Mouse (Mus musculus) intestine, embryonic 14.5 days (tissue): ENCODE results near the gene Hps5. TPM values are rescaled to one million over a fixed set of nuclear protein-coding genes. Genes with fewer than 3 reads are reported as not detected.
"Not testable (repeated sequence)": the region's sequence is repeated elsewhere in the genome, so short reads cannot be mapped to it uniquely, and the experiment has no call there.

Experiments used
- ATAC-seq: fragments of 200-750 bp; cut with Nextera tagmentation; replicated peaks from 2 replicates; pipeline ENCODE4 v1.8.0; 2017; ENCODE audit warnings: low read depth, moderate number of reproducible peaks, moderate TSS enrichment, moderate library complexity; ENCODE audit not compliant: low FRiP score, low TSS enrichment
- DNase-seq: peaks from one replicate; pipeline ENCODE4 v3.0.0-alpha.2; 2018; ENCODE audit warnings: low spot score
- H3K27ac ChIP-seq: fragments of 300-500 bp; sonication (generic); 2 replicates; pipeline ENCODE4 v1.5.1; 2014; ENCODE audit warnings: low read depth, mild to moderate bottlenecking, control low read depth
- H3K27me3 ChIP-seq: fragments of 300-500 bp; sonication (generic); replicated peaks from 2 replicates; pipeline ENCODE4 v1.6.1; 2014; ENCODE audit warnings: low read length, control low read depth; ENCODE audit not compliant: control insufficient read depth, insufficient read depth
- H3K36me3 ChIP-seq: fragments of 300-500 bp; sonication (generic); 2 replicates; pipeline ENCODE4 v1.6.1; 2014; ENCODE audit warnings: low read length, control low read depth; ENCODE audit not compliant: control insufficient read depth, insufficient read depth
- H3K4me1 ChIP-seq: fragments of 300-500 bp; sonication (generic); replicated peaks from 2 replicates; pipeline ENCODE4 v1.6.1; 2014; ENCODE audit warnings: low read length, control low read depth, mixed read lengths; ENCODE audit not compliant: control insufficient read depth, insufficient read depth
- H3K4me2 ChIP-seq: fragments of 300-500 bp; sonication (generic); 2 replicates; pipeline ENCODE4 v1.6.1; 2014; ENCODE audit warnings: low read length
- H3K4me3 ChIP-seq: fragments of 300-500 bp; sonication (generic); 2 replicates; pipeline ENCODE4 v1.5.1; 2014; ENCODE audit warnings: low read depth, low read length, control low read depth, mixed read lengths
- H3K9ac ChIP-seq: fragments of 300-500 bp; sonication (generic); 2 replicates; pipeline ENCODE4 v1.6.1; 2014; ENCODE audit warnings: mild to moderate bottlenecking, low read length
- H3K9me3 ChIP-seq: fragments of 300-500 bp; sonication (generic); 2 replicates; pipeline ENCODE4 v1.6.1; 2016; ENCODE audit warnings: low read length, control low read depth; ENCODE audit not compliant: control insufficient read depth
- WGBS: fragments of 180-500 bp; shearing (Covaris S2); extraction: QIAGEN DNeasy Blood & Tissue Kit; methylation state at CpG from one replicate; pipeline ENCODE4 v1.1.7; 2014; 5-methylcytosine and 5-hydroxymethylcytosine counted together
- polyA plus RNA-seq: library from polyadenylated mRNA; unstranded; fragments of >200 nt; fragmentation: Nextera tagmentation; extraction: Ambion mirVana; gene quantifications from 2 replicates; pipeline ENCODE4 v1.2.1, GENCODE M21; 2014

Hps5 gene
- polyA plus RNA-seq, 1 experiment from 2014 or later = 18.8 TPM

- ATAC-seq = peak; percentile 48
- H3K4me2 ChIP-seq = peak overlapping the region; percentile 24; the same call in 1 of the 2 replicates
- peak; percentile 71 for DNase-seq
- H3K27me3 ChIP-seq = no peaks in the 10 kb centered on the region
- H3K27ac ChIP-seq = peak overlapping the region; percentile 77
- no peaks in the 10 kb centered on the region for H3K36me3 ChIP-seq
- H3K4me3 ChIP-seq = no peak overlapping the region
- peaks cover 30% of the 10 kb centered on the region for H3K4me1 ChIP-seq
- no peaks in the 10 kb centered on the region for H3K9me3 ChIP-seq
- H3K9ac ChIP-seq = no peak overlapping the region
- WGBS = 9% methylated on average over 8 of the region's 8 CpGs
These were observed 43.0 kb upstream of the Hps5 start for GRCm38 (mm10) chr7:46838891-46839302.

GRCm38 (mm10) chr7:46838104-46838671 lies 42.3 kb upstream of the Hps5 start:
- Histone ChIP-seq H3K4me2 (peak overlapping the region; percentile 30; the same call in 1 of the 2 replicates), H3K9ac (peak overlapping the region; percentile 7; the same call in 1 of the 2 replicates), H3K27me3 (no peaks in the 10 kb centered on the region), H3K4me3 (no peak overlapping the region), H3K4me1 (peaks cover 30% of the 10 kb centered on the region), H3K27ac (peak overlapping the region; percentile 77), H3K9me3 (no peaks in the 10 kb centered on the region), H3K36me3 (no peaks in the 10 kb centered on the region)
- DNase-seq = no peak
- WGBS = 6% methylated on average over 8 of the region's 9 CpGs
- 0 out of 2 replicates have a peak, but pooled peaks have one; percentile 25 for ATAC-seq

GRCm38 (mm10) chr7:46837073-46837472 lies 41.2 kb upstream of the Hps5 start:
- WGBS = 76% methylated on average over 5 of the region's 5 CpGs
- H3K27me3 ChIP-seq = no peaks in the 10 kb centered on the region

GRCm38 (mm10) chr7:46836357-46836756 lies 40.5 kb upstream of the Hps5 start:
- Histone ChIP-seq H3K9ac (no peak overlapping the region), H3K4me3 (no peak overlapping the region), H3K27me3 (no peaks in the 10 kb centered on the region), H3K4me1 (peaks cover 30% of the 10 kb centered on the region), H3K9me3 (no peaks in the 10 kb centered on the region), H3K27ac (no peak overlapping the region), H3K36me3 (no peaks in the 10 kb centered on the region), H3K4me2 (no peak overlapping the region)
- ATAC-seq (no peak), DNase-seq (no peak)
- WGBS = 78% methylated on average over 5 of the region's 5 CpGs

More at GRCm38 (mm10) chr7:46837073-46837472, 41.2 kb upstream of the Hps5 start:
- DNase-seq = no peak
- no peak overlapping the region for H3K27ac ChIP-seq
- H3K9ac ChIP-seq = no peak overlapping the region
- H3K4me2 ChIP-seq = no peak overlapping the region
- H3K9me3 ChIP-seq = no peaks in the 10 kb centered on the region
- H3K36me3 ChIP-seq = no peaks in the 10 kb centered on the region
- no peak overlapping the region for H3K4me3 ChIP-seq
- no peak for ATAC-seq
- peaks cover 30% of the 10 kb centered on the region for H3K4me1 ChIP-seq

GRCm38 (mm10) chr7:46834994-46835610 lies 39.2 kb upstream of the Hps5 start:
- DNase-seq (no peak), ATAC-seq (no peak)
- Histone ChIP-seq H3K27me3 (no peaks in the 10 kb centered on the region), H3K4me1 (peaks cover 29% of the 10 kb centered on the region), H3K36me3 (no peaks in the 10 kb centered on the region), H3K4me2 (no peak overlapping the region), H3K9ac (no peak overlapping the region), H3K9me3 (no peaks in the 10 kb centered on the region), H3K27ac (no peak overlapping the region), H3K4me3 (no peak overlapping the region)
- 55% methylated on average over 10 of the region's 14 CpGs for WGBS

- Histone ChIP-seq H3K9me3 (no peaks in the 10 kb centered on the region), H3K4me2 (no peak overlapping the region), H3K36me3 (no peaks in the 10 kb centered on the region), H3K4me1 (peaks cover 17% of the 10 kb centered on the region), H3K27me3 (no peaks in the 10 kb centered on the region), H3K4me3 (no peak overlapping the region), H3K9ac (no peak overlapping the region), H3K27ac (no peak overlapping the region)
- WGBS = 82% methylated on average over 7 of the region's 7 CpGs
- DNase-seq (no peak), ATAC-seq (no peak)
These were observed 37.9 kb upstream of the Hps5 start for GRCm38 (mm10) chr7:46833670-46834255.

GRCm38 (mm10) chr7:46833266-46833665 lies 37.4 kb upstream of the Hps5 start:
- Histone ChIP-seq H3K9ac (no peak overlapping the region), H3K4me2 (no peak overlapping the region), H3K27ac (no peak overlapping the region), H3K27me3 (no peaks in the 10 kb centered on the region), H3K4me3 (no peak overlapping the region), H3K4me1 (peaks cover 12% of the 10 kb centered on the region), H3K36me3 (no peaks in the 10 kb centered on the region), H3K9me3 (no peaks in the 10 kb centered on the region)
- WGBS = 43% methylated on average over 6 of the region's 6 CpGs
- ATAC-seq (peak; percentile 88), DNase-seq (no peak)

GRCm38 (mm10) chr7:46832112-46832810 lies 36.4 kb upstream of the Hps5 start:
- not testable (repeated sequence) for H3K4me1 ChIP-seq, H3K36me3 ChIP-seq, DNase-seq, H3K9me3 ChIP-seq, H3K4me3 ChIP-seq, H3K9ac ChIP-seq, H3K4me2 ChIP-seq, H3K27ac ChIP-seq, ATAC-seq, H3K27me3 ChIP-seq
- WGBS = 92% methylated on average over 11 of the region's 11 CpGs
